In genomic region chr13:43941731-43942130, GRCm38 (mm10) we compare ENCODE assay signal across 20 mouse cellular contexts.
DNase-seq lines count a peak whose midpoint lies in the region; ATAC-seq and TF ChIP-seq lines count a peak whose summit lies in the region.
"Had no signal": no experiment of that assay in that cellular context is flagged by ENCODE, and none has a peak within 500 bp of the region (broad histone marks: within the 10 kb centered on the region; RNA-seq: fewer than 3 reads in every experiment).

No protein-coding gene starts in this region.

- no peak for TF ChIP-seq EP300 in liver, postnatal 0 days (IDR thresholded peaks at IDR 0.05; ENCODE audit: low read depth)

- no peaks in the 10 kb centered on the region for H3K9me3 ChIP-seq in kidney, postnatal 0 days (replicated peaks; ENCODE audit: low read length)
- H3K9me3 ChIP-seq in kidney, embryonic 14.5 days (ENCODE audit: control insufficient read depth, low read length): no peaks in the 10 kb centered on the region
- no peaks in the 10 kb centered on the region for H3K9me3 ChIP-seq in liver, postnatal 0 days (ENCODE audit: low read length)
- H3K9me3 ChIP-seq in liver, embryonic 12.5 days (replicated peaks): no peaks in the 10 kb centered on the region
- H3K9me3 ChIP-seq: embryonic facial prominence, embryonic 15.5 days; G1E; heart, embryonic 12.5 days had no signal

- H3K36me3 ChIP-seq in kidney, postnatal 0 days (ENCODE audit: insufficient read depth, low read length): no peaks in the 10 kb centered on the region
- no peaks in the 10 kb centered on the region for H3K36me3 ChIP-seq in kidney, embryonic 14.5 days (ENCODE audit: control insufficient read depth, insufficient read depth, low read length)
- no peaks in the 10 kb centered on the region for H3K36me3 ChIP-seq in liver, postnatal 0 days (replicated peaks; ENCODE audit: insufficient read depth, low read length)
- H3K36me3 ChIP-seq in liver, embryonic 12.5 days: no peaks in the 10 kb centered on the region
- H3K36me3 ChIP-seq: embryonic facial prominence, embryonic 15.5 days; forebrain, embryonic 10.5 days; G1E; heart, embryonic 12.5 days; hindbrain, embryonic 10.5 days had no signal

- peak; percentile 23 for DNase-seq in kidney, adult 18-20 months
- no peak for DNase-seq in kidney, postnatal 4 days
- peak; percentile 18 for DNase-seq in kidney, postnatal 0 days (ENCODE audit: low spot score)
- DNase-seq in liver, postnatal 0 days: peak; percentile 20
- DNase-seq: adrenal gland, postnatal 10 days; cerebellum, adult 11 months; cerebellum, adult 8-10 months; cerebellum, postnatal 14 days; embryo, embryonic 11 days; gastrocnemius, adult 2 months; gastrocnemius, postnatal 25 days had no signal

- no peaks in the 10 kb centered on the region for H3K27me3 ChIP-seq in kidney, postnatal 0 days (ENCODE audit: insufficient read depth, low read length)
- H3K27me3 ChIP-seq in kidney, embryonic 14.5 days (ENCODE audit: control insufficient read depth, insufficient read depth, low read length): no peaks in the 10 kb centered on the region
- H3K27me3 ChIP-seq in liver, postnatal 0 days (ENCODE audit: insufficient read depth, low read length): no peaks in the 10 kb centered on the region
- peaks cover 12% of the 10 kb centered on the region; the same call in 1 of the 2 replicates for H3K27me3 ChIP-seq in liver, embryonic 12.5 days (replicated peaks)
- H3K27me3 ChIP-seq: embryonic facial prominence, embryonic 15.5 days; heart, embryonic 12.5 days had no signal

- no peaks in the 10 kb centered on the region for H3K4me1 ChIP-seq in kidney, postnatal 0 days (replicated peaks; ENCODE audit: insufficient read depth, low read length)
- H3K4me1 ChIP-seq in kidney, embryonic 14.5 days (ENCODE audit: control insufficient read depth, insufficient read depth, low read length): no peaks in the 10 kb centered on the region
- H3K4me1 ChIP-seq in liver, postnatal 0 days (ENCODE audit: insufficient read depth): 0 out of 2 replicates have a peak, but pooled peaks cover 2% of the 10 kb centered on the region
- H3K4me1 ChIP-seq in liver, embryonic 12.5 days: no peaks in the 10 kb centered on the region
- H3K4me1 ChIP-seq: embryonic facial prominence, embryonic 15.5 days; heart, embryonic 12.5 days had no signal

- ATAC-seq in kidney, postnatal 0 days (replicated peaks; ENCODE audit: low FRiP score, low read depth): no peak
- no peak for ATAC-seq in kidney, embryonic 14.5 days (ENCODE audit: low FRiP score, low TSS enrichment)
- ATAC-seq in liver, postnatal 0 days: peak; percentile 85
- no peak for ATAC-seq in liver, embryonic 12.5 days
- ATAC-seq: forebrain, embryonic 14.5 days had no signal

- WGBS in kidney, postnatal 0 days: 44% methylated on average over 8 of the region's 8 CpGs
- 50% methylated on average over 8 of the region's 8 CpGs for WGBS in kidney, embryonic 14.5 days
- 62% methylated on average over 8 of the region's 8 CpGs for whole genome bisulfite sequencing in liver, postnatal 0 days (ENCODE audit: insufficient replicate concordance)
- WGBS in liver, embryonic 12.5 days (ENCODE audit: insufficient replicate concordance): 61% methylated on average over 8 of the region's 8 CpGs

- H3K27ac ChIP-seq in kidney, postnatal 0 days: no peak overlapping the region
- H3K27ac ChIP-seq in kidney, embryonic 14.5 days (ENCODE audit: low read depth, low read length): no peak overlapping the region
- no peak overlapping the region for H3K27ac ChIP-seq in liver, postnatal 0 days (ENCODE audit: low read depth)
- H3K27ac ChIP-seq in liver, embryonic 12.5 days: no peak overlapping the region
- H3K27ac ChIP-seq: embryonic facial prominence, embryonic 15.5 days; forebrain, embryonic 10.5 days; gastrocnemius, adult 2 months; hindbrain, embryonic 10.5 days had no signal

- H3K9ac ChIP-seq in kidney, postnatal 0 days (ENCODE audit: low read depth, low read length): no peak overlapping the region
- no peak overlapping the region for H3K9ac ChIP-seq in kidney, embryonic 14.5 days (ENCODE audit: low read depth, low read length)
- H3K9ac ChIP-seq in liver, postnatal 0 days (replicated peaks): no peak overlapping the region
- no peak overlapping the region for H3K9ac ChIP-seq in liver, embryonic 12.5 days
- H3K9ac ChIP-seq: embryonic facial prominence, embryonic 15.5 days; heart, embryonic 12.5 days had no signal

- no peak overlapping the region for H3K4me3 ChIP-seq in kidney, postnatal 0 days (replicated peaks; ENCODE audit: low read depth, low read length)
- H3K4me3 ChIP-seq in kidney, embryonic 14.5 days (ENCODE audit: low read length): no peak overlapping the region
- H3K4me3 ChIP-seq in liver, postnatal 0 days (ENCODE audit: low read depth, low read length): no peak overlapping the region
- H3K4me3 ChIP-seq in liver, embryonic 12.5 days: no peak overlapping the region
- H3K4me3 ChIP-seq: embryonic facial prominence, embryonic 15.5 days; erythroblast, embryonic 14.5 days; forebrain, embryonic 10.5 days; gastrocnemius, adult 2 months; heart, embryonic 12.5 days; hindbrain, embryonic 10.5 days had no signal

- H3K4me2 ChIP-seq in kidney, postnatal 0 days (ENCODE audit: low read length): no peak overlapping the region
- no peak overlapping the region for H3K4me2 ChIP-seq in kidney, embryonic 14.5 days (replicated peaks; ENCODE audit: low read depth, low read length)
- no peak overlapping the region for H3K4me2 ChIP-seq in liver, postnatal 0 days (ENCODE audit: low read depth, low read length)
- H3K4me2 ChIP-seq in liver, embryonic 12.5 days: no peak overlapping the region
- H3K4me2 ChIP-seq: embryonic facial prominence, embryonic 15.5 days; heart, embryonic 12.5 days had no signal

- TF ChIP-seq CTCF in kidney, postnatal 0 days (IDR thresholded peaks at IDR 0.05; ENCODE audit: low read depth): no peak
- no peak for TF ChIP-seq CTCF in liver, postnatal 0 days (IDR thresholded peaks at IDR 0.05; ENCODE audit: low read depth)

Comparison
In these comparisons a context has a peak if more than half of its experiments do, and no peak if none do; other contexts are left out.
1. DNase-seq: peak in kidney, adult 18-20 months (single experiment), kidney, postnatal 0 days (single experiment) and liver, postnatal 0 days (single experiment); none in kidney, postnatal 4 days (0 of 2).